Mouse (Mus musculus) midbrain, postnatal 0 days (tissue): Measurements from ENCODE around the gene Nrxn3. TPM values are rescaled to one million over a fixed set of nuclear protein-coding genes. Genes with fewer than 3 reads are reported as not detected.

ENCODE experiments used
- ATAC-seq: fragments of 200-750 bp; cut with Nextera tagmentation; 2 replicates; pipeline ENCODE4 v1.8.0; 2017; ENCODE audit warnings: moderate number of reproducible peaks, mild to moderate bottlenecking, moderate TSS enrichment, moderate library complexity; ENCODE audit not compliant: low FRiP score
- DNase-seq: peaks from one replicate; pipeline ENCODE4 v3.0.0-alpha.2; 2015; ENCODE audit warnings: low spot score
- H3K27ac ChIP-seq: fragments of 300-500 bp; sonication (generic); 2 replicates; pipeline ENCODE4 v1.5.1; 2014; ENCODE audit warnings: low read depth, mild to moderate bottlenecking, low read length, mixed read lengths
- H3K27me3 ChIP-seq: fragments of 300-500 bp; sonication (generic); 2 replicates; pipeline ENCODE4 v1.6.1; 2014; ENCODE audit warnings: low read length, control low read depth, mixed read lengths; ENCODE audit not compliant: insufficient read depth
- H3K36me3 ChIP-seq: fragments of 300-500 bp; sonication (generic); 2 replicates; pipeline ENCODE4 v1.6.1; 2014; ENCODE audit warnings: low read length, control low read depth, mixed read lengths; ENCODE audit not compliant: insufficient read depth
- H3K4me1 ChIP-seq: fragments of 300-500 bp; sonication (generic); 2 replicates; pipeline ENCODE4 v1.6.1; 2014; ENCODE audit warnings: mild to moderate bottlenecking, control low read depth, antibody characterized with exemption, low read length, mixed read lengths; ENCODE audit not compliant: insufficient read depth
- H3K4me2 ChIP-seq: fragments of 300-500 bp; sonication (generic); 2 replicates; pipeline ENCODE4 v1.6.1; 2014; ENCODE audit warnings: low read depth, mild to moderate bottlenecking, low read length, mixed read lengths; ENCODE audit not compliant: poor library complexity, severe bottlenecking
- H3K4me3 ChIP-seq: fragments of 300-500 bp; sonication (generic); 2 replicates; pipeline ENCODE4 v1.5.1; 2014; ENCODE audit warnings: low read depth, mild to moderate bottlenecking, low read length, moderate library complexity
- H3K9ac ChIP-seq: fragments of 300-500 bp; sonication (generic); replicated peaks from 2 replicates; pipeline ENCODE4 v1.6.1; 2014; ENCODE audit warnings: mild to moderate bottlenecking, low read length, moderate library complexity, mixed read lengths; ENCODE audit not compliant: poor library complexity, severe bottlenecking
- H3K9me3 ChIP-seq: fragments of 300-500 bp; sonication (generic); 2 replicates; pipeline ENCODE4 v1.6.1; 2016; ENCODE audit warnings: low read length, control low read depth
- CTCF ChIP-seq: IDR thresholded peaks from 2 replicates; pipeline ENCODE4 v1.5.1; 2016; ENCODE audit warnings: antibody characterized with exemption, mild to moderate bottlenecking
- WGBS: fragments of 180-500 bp; shearing (Covaris S2); extraction: QIAGEN DNeasy Blood & Tissue Kit; methylation state at CpG from one replicate; pipeline ENCODE4 v1.1.7; 2014; 5-methylcytosine and 5-hydroxymethylcytosine counted together
- polyA plus RNA-seq: library from polyadenylated mRNA; unstranded; fragments of >200 nt; fragmentation: Nextera tagmentation; extraction: Ambion mirVana; gene quantifications from 2 replicates; pipeline ENCODE4 v1.2.1, GENCODE M21; 2015
- total RNA-seq: library from RNA; depleted of rRNA; stranded (reverse); fragments of >200 nt; gene quantifications from 2 replicates; pipeline ENCODE4 v1.2.3, GENCODE M21; 2014

Nrxn3 gene
- total and polyA plus RNA-seq, 2 experiments from 2014 or later: 80.8 to 88.2 TPM

GRCm38 (mm10) chr12:88793314-88793713 lies 70.6 kb downstream of the Nrxn3 start:
- no peaks in the 10 kb centered on the region for H3K4me1 ChIP-seq
- no peak overlapping the region for H3K9ac ChIP-seq
- H3K36me3 ChIP-seq: peaks cover 7% of the 10 kb centered on the region
- WGBS: 85% methylated on average over 1 of the region's 1 CpGs
- H3K4me3 ChIP-seq: no peak overlapping the region
- ATAC-seq (no peak), DNase-seq (no peak)
- H3K27me3 ChIP-seq: no peaks in the 10 kb centered on the region
- H3K9me3 ChIP-seq: no peaks in the 10 kb centered on the region
- H3K27ac ChIP-seq: no peak overlapping the region
- no peak overlapping the region for H3K4me2 ChIP-seq
- no peak for TF ChIP-seq CTCF

- Histone ChIP-seq H3K9ac (no peak overlapping the region), H3K27ac (peak overlapping the region; percentile 12; the same call in 1 of the 2 replicates), H3K4me1 (0 out of 2 replicates have a peak, but pooled peaks cover 3% of the 10 kb centered on the region), H3K4me3 (no peak overlapping the region), H3K36me3 (0 out of 2 replicates have a peak, but pooled peaks cover under 1% of the 10 kb centered on the region), H3K4me2 (peak overlapping the region; percentile 0; the same call in 1 of the 2 replicates), H3K9me3 (no peaks in the 10 kb centered on the region), H3K27me3 (no peaks in the 10 kb centered on the region)
- no peak for TF ChIP-seq CTCF
- WGBS: 6% methylated on average over 6 of the region's 6 CpGs
- DNase-seq (peak; percentile 77), ATAC-seq (peak; percentile 87)
These were observed 78.4 kb downstream of the Nrxn3 start for GRCm38 (mm10) chr12:88800990-88801655.

DNA sequence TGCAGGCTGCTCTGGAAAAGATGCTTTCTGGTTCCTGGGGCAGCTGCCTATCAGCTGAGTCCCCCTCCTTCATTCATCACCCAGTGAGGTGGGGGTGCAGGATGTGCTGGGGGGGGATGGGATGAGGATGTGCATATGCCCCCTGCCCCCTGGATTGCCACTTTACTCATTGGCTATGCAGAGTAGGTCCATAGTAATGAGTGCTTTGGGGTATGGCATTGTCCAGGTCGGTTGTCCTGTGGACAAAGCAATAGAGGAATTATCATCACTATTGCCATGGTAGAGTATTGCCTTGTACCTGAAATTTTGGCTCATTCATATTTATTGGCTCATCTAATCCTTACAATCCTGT lies 79.0 kb downstream of the Nrxn3 start:
- H3K27me3 ChIP-seq: no peaks in the 10 kb centered on the region
- WGBS: 3% methylated on average over 1 of the region's 1 CpGs
- H3K36me3 ChIP-seq: no peaks in the 10 kb centered on the region
- no peak for TF ChIP-seq CTCF
- H3K4me2 ChIP-seq: no peak overlapping the region
- H3K9ac ChIP-seq: no peak overlapping the region
- H3K27ac ChIP-seq: peak overlapping the region; percentile 18; the same call in 1 of the 2 replicates
- 0 out of 2 replicates have a peak, but pooled peaks cover 3% of the 10 kb centered on the region for H3K4me1 ChIP-seq
- ATAC-seq (no peak), DNase-seq (no peak)
- no peaks in the 10 kb centered on the region for H3K9me3 ChIP-seq
- no peak overlapping the region for H3K4me3 ChIP-seq

DNA sequence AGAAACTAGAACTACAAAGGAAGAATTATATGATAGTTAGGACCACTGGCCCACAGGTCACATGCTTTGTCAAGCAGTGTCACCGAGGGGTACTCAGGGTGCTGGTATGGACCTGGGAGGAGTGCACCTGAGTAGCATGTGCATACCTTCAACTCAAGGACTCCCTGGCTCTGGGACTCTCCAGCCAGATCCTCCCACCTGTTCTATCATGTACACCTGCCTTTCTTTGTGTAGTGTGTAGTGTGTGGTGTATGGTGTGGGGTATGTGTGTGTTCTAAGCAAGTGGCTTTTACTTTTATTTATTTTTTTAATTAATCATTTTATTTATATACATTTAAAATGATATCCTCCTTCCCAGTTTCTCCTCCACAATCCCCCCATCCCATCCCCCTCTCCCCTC lies 86.3 kb downstream of the Nrxn3 start:
- H3K4me1 ChIP-seq: no peaks in the 10 kb centered on the region
- no peak overlapping the region for H3K4me2 ChIP-seq
- no peak overlapping the region for H3K9ac ChIP-seq
- WGBS: 81% methylated on average over 1 of the region's 1 CpGs
- H3K27ac ChIP-seq: no peak overlapping the region
- no peak overlapping the region for H3K4me3 ChIP-seq
- no peaks in the 10 kb centered on the region for H3K36me3 ChIP-seq
- no peak for ATAC-seq
- H3K9me3 ChIP-seq: no peaks in the 10 kb centered on the region
- DNase-seq: no peak
- no peak for TF ChIP-seq CTCF
- no peaks in the 10 kb centered on the region for H3K27me3 ChIP-seq

DNA sequence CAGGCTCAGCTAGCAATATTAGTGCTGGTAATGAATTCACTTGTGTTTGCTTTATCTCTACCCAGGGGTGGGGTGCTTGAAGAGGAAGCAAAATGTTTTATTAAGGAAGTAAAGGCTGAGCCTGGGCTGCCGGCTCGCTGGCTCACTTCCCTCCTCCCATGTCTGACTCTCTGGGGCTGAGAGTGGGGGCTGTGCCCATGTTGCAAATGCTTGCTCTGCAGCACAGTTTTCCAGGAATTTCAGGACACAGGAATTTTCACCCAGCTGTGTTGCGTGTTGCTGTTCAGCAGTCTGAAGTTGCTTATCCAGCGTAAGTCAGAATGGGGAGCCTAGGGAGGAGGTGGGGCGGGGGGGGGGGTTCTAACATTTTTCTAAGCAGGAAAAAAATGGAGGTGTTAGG lies 89.5 kb downstream of the Nrxn3 start:
- no peaks in the 10 kb centered on the region for H3K36me3 ChIP-seq
- H3K4me1 ChIP-seq: no peaks in the 10 kb centered on the region
- H3K27ac ChIP-seq: no peak overlapping the region
- H3K4me3 ChIP-seq: no peak overlapping the region
- WGBS: 45% methylated on average over 5 of the region's 5 CpGs
- no peak for TF ChIP-seq CTCF
- ATAC-seq: no peak
- DNase-seq: no peak
- H3K4me2 ChIP-seq: no peak overlapping the region
- no peaks in the 10 kb centered on the region for H3K9me3 ChIP-seq
- no peak overlapping the region for H3K9ac ChIP-seq
- H3K27me3 ChIP-seq: no peaks in the 10 kb centered on the region

DNA sequence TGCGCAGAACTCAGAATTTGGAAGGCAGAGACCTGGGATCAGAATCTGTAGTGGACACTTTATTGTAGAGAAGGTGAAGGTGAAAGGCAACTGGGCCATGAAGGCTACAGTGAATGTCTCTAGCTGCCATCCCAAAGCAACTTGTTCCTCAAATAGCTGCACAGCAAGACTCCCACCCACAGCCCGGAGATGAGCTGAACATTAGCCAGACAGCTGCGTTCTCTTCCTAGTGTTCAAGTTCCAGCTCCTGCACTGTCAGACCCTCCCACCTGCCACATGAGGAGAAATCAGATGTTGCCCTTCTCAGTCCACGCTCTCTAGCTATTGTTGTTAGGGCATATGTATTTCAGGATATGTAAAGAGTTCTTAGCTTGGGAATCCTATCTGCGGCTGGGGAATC lies 94.2 kb downstream of the Nrxn3 start:
- Histone ChIP-seq H3K4me1 (peaks cover 6% of the 10 kb centered on the region; the same call in 1 of the 2 replicates), H3K4me2 (no peak overlapping the region), H3K4me3 (no peak overlapping the region), H3K27ac (no peak overlapping the region), H3K36me3 (no peaks in the 10 kb centered on the region), H3K9me3 (no peaks in the 10 kb centered on the region), H3K9ac (no peak overlapping the region), H3K27me3 (no peaks in the 10 kb centered on the region)
- 79% methylated on average over 5 of the region's 5 CpGs for WGBS
- no peak for TF ChIP-seq CTCF
- ATAC-seq (no peak), DNase-seq (no peak)
